Mouse (Mus musculus) skeletal muscle tissue, adult 2 months (tissue): ENCODE data around the gene Proca1.
A peak's percentile ranks its signal among the peaks of the same experiment; 100 is the strongest.

Experiments used
- DNase-seq: peaks from one replicate; pipeline ENCODE4 v3.0.0-alpha.2; 2012; ENCODE audit warnings: low read depth, low spot score

Proca1 gene

DNA sequence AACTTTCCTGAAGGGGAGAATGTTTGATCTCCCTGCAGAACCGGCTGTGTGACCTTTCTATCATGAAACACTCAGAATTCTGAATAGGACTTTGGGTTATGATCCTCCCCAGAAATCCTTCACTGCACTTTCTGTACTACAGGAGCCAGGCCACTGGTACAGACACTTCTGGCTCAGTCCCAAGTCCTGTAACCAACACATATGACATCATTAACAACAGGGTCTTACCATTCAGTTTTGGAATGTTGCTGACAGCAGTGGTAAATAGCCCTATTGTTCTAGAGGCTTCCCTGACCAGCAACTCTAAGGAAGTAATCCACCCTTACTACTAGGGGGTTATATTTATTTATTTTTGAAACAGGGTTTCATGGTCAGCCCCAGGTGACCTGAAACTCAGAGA lies at the start of gene Proca1:
Gene Proca1, plus strand, starts transcription at position 280 of the 400 bp plus-strand sequence.
- DNase-seq: no peak

DNA sequence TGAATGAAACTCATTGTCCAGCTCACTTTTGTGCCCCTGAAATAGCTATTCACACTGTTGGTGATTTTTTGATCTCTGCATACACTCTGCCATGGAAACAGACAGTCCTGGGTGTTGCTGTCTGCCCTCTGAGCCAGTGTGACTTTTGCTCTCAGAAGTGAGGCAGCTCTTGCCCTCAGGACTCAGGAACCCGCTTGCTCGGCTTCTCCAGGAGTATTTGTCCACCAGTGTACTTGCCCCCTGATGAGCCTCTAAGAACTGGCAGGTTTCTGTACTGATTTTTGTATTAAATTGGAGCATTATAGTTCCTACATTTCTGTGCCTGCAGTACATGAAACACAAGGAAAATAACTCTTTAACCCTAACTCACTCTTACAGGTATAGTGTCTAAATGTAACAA lies 49.7 kb upstream of the Proca1 start:
- no peak for DNase-seq

- DNase-seq: no peak
Measured at GRCm38 (mm10) chr11:78146168-78146567, 47.0 kb upstream of the Proca1 start.

- DNase-seq: no peak
Measured at GRCm38 (mm10) chr11:78146707-78147543, 46.3 kb upstream of the Proca1 start.

DNA sequence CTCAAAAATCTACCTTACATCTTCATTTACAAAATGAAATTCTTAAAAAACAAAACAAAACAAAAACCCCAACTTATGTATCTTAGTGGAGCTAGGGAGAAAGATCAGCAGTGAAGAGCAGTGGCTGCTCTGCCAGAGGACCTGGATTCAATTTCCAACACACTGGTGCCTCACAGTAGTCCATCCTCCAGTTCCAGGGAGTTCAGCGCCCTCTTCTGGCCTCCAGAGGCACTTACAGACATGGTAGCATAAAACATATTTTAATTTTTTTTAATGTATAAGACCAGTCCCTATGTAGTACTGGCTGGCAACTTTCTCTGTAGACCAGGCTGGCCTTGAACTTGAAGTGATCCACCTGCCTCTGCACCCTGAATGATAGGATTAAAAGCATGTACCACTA lies 42.0 kb upstream of the Proca1 start:
- no peak for DNase-seq

DNA sequence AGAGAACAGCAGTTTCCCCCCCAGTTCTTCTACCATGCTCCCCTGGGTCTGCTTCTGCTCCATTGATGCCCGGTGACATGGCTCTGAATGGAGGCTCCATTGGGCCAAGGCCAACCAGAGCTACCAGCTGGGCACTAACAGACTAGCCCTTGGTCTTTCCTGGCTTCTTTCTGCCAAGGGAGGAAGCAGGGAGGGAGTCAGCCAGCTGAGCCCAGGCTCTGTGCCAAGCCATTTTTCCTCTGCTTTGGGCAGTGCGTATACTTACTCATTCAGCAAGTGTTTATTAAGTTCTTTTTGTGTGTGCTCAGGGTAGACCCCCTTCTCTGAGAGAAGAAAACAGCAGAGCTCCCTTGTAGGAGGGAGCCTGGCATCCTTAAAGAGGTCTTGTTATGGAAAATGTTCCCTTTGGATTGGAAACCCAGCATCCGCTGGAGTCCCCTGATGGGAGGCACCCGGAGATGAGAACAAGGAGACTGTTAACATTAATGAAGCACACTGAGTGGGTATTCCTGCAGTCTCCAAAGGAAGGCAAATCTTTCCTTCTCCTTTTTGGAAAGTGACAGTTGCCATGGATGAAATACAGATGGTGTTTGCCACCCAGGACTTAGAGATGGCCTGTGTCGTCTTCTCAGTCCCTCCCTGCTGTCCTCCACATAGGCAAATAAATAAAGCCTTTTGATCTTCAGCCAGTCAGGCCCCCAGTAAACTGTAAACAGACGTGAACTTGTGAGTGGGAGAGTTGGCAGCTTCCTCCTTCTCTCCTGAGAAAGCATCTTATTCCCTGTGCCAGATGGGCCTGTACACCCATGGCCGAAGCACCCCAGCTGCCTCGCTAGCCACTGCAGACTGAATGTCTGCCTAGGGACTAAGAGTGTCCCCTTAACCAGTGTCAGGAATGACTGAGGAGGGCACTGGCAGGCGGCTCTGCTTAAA lies 40.6 kb upstream of the Proca1 start:
- no peak for DNase-seq

- no peak for DNase-seq
Measured at GRCm38 (mm10) chr11:78153778-78154177, 39.4 kb upstream of the Proca1 start.

DNA sequence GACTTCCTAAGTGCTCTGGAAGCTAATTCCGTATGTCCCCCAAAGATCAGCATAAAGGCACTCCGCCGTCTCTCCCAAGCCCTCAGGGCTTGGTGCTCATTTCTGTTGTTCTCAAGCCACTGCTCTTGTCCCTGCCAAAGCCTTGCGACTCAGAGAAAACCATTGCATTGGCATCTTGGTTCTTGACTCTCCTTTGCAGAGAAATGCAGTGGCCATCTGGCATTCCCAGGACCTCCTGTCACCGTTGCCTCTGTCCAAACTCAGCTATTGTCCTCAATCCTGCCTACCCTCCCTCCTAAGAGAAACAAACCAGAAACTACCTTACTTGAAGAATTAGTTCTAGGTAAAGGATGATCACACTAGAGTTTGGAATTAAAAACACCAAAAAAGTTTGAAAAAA lies 37.5 kb upstream of the Proca1 start:
- no peak for DNase-seq

DNA sequence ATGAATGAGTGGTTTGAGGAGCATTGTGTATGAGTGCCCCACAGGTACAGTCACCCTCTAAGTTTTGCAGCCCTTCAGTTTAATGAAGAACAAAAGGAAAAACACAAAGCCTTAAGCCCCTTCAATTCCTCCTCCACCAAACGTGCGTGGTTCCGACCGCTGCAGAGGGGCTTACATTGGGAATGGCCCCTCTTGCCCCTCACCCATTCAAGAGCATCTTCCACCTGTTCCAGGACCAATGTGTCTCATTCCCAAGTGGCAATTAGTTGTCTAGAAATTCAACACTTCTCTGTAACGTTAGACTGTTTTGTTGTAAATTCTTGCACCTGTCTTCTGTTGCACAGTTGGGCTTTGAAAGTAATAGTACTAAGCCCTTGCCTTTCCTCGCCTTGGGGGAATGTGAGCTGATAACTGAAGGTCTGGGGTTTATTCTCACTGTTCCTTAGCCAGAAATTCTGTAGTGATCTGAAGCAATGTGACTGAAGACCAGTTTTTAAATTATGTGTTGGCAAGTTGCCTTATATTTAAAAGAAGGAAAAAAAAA lies 37.0 kb upstream of the Proca1 start:
- no peak for DNase-seq

- DNase-seq: peak; percentile 80
Measured at GRCm38 (mm10) chr11:78159096-78159495, 34.1 kb upstream of the Proca1 start.

DNA sequence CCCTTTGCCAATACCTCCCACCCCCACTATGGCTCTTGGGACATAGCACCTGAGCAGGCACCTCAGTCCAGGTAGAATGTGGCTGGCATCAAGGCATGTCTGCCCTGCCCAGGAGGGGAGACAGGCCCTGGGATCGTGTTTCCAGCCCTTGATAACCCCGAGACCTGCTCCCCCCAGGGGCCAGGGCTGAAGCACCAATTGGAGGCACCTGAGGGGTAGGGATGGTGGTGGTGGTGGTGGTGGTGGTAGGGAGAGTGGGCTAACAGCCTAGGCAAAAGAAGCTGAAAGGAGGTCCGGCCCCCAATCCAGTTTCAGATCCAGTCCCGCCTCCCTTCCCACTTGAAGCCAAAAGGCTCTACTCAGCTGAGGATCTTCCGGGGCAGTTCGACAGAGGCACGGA lies 33.6 kb upstream of the Proca1 start:
- DNase-seq: no peak

- DNase-seq: no peak
Measured at GRCm38 (mm10) chr11:78160171-78160570, 33.0 kb upstream of the Proca1 start.

GRCm38 (mm10) chr11:78160675-78161074 lies 32.5 kb upstream of the Proca1 start:
- no peak for DNase-seq

DNA sequence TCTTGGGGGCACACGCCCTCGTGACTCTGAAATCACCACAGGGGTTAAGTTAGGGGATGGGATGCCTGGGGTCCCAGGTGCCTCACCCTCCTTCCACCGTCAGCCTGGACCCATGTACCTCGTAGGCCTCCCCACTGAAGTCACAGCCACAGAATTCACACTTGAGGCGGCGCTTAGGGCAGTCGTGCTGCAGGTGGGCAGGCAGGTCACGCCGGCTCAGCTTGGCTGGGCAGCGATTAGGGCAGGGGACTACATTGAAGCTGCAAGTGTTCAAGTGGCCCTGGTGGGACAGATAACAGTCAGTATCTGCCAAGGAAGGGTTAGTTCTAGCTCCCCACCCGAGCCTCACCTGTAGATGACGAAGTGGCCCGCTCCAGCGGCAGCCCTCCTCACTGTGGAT lies 32.0 kb upstream of the Proca1 start:
- DNase-seq: no peak

DNA sequence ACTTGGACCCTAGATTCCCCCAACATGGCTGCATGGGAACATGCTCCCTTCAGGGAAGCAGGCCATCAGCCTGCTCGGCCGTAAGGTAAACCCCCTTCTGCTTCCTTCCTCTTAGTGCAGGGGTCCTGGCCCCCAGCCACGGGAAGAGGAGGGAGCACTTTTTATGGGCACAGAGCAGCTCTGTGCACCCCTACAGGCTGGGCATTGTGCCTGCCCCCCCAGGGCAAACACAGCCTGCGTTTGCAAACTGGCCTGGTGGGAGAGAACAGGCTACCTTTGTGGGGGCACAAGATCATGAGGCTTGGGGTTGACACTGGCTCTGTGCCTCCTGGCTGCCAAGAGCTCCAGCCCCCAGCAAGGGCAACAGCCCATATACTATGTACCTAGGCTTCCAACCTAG lies 31.2 kb upstream of the Proca1 start:
- DNase-seq: no peak

DNA sequence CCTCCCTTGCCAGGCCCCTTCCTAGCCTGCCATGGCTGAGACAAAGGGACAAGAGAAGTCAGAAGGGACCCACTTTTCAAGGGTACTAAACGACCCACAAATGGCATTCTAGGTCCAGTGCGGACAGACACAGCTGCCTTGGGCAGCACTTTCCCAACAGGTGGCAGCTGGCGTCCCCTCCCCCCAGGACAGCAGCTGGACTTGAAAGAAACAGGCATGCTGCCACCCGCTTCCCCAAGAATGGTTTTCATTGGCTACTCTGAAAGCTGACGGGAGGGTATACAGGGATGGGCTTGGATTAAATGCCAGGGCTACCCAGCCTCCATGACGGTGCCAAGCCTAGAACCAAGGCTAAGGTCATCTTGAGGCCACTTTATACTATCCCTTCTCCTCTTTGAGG lies 30.7 kb upstream of the Proca1 start:
- DNase-seq: peak; percentile 69

- DNase-seq: no peak
Measured at GRCm38 (mm10) chr11:78163045-78163444, 30.1 kb upstream of the Proca1 start.

DNA sequence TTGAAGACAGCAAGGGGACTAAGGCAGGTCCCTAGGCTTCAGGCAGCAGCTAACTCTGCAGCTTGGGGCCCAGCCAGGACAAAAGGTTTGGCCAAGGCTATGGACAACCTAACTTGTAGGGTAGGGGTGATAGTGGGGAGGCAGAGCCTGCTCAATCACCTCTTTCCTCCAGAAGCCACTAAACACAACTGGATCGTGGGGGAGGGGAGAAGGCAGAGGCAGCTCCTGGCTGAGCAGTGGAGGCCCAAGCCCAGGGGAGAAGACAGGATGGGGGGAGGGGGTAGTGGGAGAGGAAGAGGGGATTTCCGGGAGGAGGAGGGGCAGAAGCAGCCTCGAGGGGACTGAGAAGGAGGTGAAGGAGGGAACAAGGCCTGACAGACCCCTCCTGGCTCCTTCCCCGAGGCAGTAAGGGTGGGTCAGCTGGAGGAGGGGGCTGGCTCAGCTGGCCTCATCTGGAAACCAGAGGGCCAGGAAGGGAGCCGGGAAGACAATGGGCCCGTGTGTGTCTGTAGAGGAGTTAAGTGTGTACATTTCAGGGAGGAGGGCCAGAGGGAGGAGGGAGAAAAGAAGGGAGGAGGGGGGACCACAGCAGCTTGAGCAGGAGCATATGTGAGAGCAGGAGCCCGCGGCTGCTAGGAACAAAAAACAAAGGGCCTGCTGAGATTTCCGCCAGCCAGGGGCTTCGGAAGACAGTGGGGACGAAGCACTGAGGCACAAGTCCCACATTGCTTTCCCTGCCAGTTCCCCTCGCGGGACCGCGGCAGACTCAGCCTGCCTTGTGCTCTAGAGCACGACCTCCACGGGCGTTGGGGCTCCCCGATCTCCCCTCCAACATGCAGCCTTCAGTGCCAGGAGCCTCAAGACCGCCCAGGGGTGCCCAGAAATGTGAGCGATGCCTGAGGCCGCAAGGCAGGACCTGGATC lies 29.2 kb upstream of the Proca1 start:
- DNase-seq: peak; percentile 46

DNA sequence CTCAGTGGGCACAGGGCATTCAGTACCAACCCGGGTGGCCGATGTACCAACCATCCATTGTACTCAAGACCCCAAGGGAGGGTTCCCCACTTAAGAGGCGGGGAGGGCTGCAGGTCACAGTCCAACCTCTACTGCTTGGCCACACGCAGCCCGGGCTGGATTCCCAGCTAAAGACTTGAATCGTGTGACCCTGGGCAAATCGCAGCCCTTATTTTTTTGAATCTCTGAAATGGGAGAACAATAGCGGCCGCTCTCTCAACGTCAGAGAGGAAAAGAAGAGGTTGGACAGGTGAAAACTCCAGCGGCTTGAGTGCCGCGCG lies 28.6 kb upstream of the Proca1 start:
- DNase-seq: no peak

GRCm38 (mm10) chr11:78164924-78165760 lies 28.1 kb upstream of the Proca1 start, which contains the start of gene Traf4:
Gene Traf4 (minus strand): TSS chr11:78165589.
- DNase-seq: peak; percentile 63

DNA sequence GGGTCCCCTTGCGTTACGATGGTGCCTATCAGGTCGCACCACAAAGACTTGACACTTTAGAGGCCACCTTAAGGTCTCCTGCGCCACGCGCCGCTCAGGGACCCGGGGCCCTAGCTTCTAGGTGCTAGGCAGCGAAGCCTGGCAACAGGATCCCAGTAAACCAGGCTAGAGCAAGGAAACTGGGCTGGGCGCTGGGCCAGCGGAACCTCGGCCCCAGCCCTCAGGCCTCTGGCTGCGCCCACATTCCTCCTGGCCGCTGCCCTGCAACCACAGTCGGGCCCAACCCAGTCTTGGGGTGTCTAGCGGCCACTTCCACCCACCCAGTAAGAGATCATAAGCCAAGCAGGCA lies 27.5 kb upstream of the Proca1 start:
- DNase-seq: no peak
